Mouse (Mus musculus): ENCODE results near the gene Snrpb2. TPM values are rescaled to one million over a fixed set of nuclear protein-coding genes. Genes with fewer than 3 reads are reported as not detected.

Snrpb2 gene
- polyA plus RNA-seq (2012; rRNA removed): 5.2 and 5.3 TPM in 2 replicates

DNA sequence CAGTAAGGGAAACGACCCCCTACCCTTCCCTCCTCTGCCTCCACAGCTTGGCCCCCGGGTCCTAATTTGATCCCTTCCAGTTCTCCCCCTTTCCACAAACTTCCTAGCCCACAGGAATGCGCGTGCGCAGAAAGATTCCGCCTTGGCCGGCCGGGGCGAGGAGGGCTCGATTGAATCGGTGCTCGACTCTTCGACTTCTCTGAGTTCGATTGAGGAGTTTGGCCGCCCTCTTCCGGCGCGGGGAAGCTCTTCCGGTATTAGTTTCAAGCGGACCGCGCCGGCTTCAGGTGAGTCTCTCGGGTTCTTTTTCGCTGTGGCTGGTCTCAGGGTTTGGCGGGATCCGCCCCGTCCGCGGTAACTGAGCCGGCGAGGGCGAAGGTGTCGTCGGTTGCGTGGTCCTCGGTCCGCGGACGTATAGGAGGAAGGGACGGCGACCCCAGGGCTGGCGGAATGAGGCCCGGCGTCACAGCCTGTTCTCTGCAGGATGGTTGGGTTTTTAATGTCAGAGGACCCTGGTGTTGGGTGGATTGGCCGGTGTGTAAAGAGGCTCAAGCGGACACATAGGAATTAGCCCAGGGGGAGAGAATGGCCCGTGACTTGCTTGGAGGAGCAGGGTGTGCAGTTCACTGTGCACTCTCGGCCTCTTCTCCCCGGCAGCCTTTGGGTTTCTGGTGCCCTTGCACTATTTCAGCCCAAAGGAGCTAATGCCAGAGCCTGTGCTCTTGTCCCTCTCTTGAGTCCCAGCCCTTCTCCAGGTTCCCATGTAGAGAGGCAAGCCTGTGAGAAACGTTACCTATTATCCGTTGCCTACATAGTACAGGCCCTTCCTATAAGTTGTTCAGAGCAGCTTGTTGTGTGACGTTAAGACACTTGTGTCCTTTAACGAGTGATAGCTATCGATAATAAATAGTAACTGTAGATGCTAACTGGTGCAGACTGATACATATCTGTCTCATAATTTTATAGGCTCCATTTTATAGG lies at the start of gene Snrpb2:
Snrpb2 (plus strand) TSS at position 228 of the 981 bp plus-strand sequence.
- DNase-seq (ENCODE audit: low read depth): no peak

DNA sequence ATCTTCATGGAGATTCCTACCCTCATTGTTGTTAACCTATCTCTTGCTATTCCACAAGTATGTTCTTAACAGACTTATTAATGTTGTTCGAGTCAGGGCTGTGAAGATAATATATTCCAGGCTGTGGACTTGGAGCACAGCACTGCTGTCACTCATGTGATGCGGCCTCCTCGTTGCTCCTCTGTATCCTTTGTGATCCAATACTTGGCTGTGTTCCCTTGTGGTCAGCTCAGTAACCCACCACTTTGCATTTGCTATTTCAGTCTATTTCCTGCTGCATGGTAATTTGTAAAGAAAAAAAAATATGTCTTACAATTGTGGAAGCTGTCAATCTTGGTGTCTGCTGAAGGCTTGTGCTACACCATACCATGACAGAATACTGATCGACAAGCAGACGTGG lies 49.8 kb upstream of the Snrpb2 start:
- no peak for DNase-seq (ENCODE audit: low read depth)

DNA sequence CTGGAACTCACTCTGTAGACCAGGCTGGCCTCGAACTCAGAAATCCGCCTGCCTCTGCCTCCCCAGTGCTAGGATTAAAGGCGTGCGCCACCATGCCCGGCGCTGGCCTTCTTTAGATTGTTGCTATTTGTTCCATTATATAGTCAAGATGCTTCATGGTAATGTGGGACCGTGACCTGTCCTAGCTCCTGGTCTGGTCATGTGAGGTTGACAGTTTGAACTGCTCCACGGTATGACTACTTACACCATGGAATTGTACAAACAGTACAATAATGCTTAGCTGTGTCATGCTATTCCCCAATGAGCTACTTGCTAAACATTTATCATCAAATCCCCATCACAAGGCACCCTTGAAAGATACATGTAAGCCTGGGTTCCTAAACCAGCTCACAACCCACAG lies 44.8 kb upstream of the Snrpb2 start:
- DNase-seq (ENCODE audit: low read depth): no peak

DNA sequence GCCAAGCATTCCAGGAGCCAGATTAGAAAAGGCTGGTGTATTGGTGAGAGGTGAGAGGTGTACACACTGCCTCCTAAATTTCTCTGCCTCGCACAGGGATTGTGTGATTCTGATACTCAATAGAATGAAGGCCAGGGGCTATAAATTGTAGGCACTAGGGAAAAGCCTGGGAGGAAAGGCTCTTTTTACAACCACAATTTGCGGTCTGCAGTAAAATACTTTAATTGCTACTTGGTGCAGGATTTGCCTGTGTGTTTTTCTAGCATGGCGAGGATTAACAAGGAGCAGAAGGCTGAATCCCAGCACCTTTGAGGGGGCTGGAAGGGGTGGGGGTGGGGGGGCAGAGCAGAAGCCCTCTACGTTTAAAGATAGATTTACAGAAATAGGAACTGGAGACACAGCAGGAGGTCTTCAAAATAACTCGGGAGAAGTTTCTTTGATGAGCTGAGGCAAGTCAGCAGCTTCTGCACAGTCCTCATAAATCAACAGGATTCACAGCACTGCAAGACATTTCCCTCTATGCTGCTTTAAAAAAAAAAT lies 44.2 kb upstream of the Snrpb2 start:
- DNase-seq (ENCODE audit: low read depth): no peak

DNA sequence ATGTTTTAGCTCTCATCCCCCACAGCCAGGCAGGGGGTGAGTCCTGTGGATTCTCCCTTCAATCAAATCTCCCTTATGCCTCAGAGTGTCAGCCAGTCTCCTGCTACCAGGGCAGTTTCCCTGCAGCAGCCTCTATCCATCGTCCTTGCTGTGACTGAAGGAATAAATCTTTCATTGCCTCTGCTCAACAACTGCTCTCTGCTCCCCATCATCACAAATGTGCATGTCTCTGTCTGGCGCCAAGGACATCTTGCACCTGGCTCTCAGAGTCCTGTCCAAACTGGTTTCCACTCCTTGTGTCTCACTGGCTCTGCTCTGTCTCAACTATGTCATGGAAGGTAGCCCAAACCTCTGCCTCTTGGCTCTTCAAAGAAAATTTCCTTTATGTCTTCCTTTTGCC lies 43.1 kb upstream of the Snrpb2 start:
- no peak for DNase-seq (ENCODE audit: low read depth)

DNA sequence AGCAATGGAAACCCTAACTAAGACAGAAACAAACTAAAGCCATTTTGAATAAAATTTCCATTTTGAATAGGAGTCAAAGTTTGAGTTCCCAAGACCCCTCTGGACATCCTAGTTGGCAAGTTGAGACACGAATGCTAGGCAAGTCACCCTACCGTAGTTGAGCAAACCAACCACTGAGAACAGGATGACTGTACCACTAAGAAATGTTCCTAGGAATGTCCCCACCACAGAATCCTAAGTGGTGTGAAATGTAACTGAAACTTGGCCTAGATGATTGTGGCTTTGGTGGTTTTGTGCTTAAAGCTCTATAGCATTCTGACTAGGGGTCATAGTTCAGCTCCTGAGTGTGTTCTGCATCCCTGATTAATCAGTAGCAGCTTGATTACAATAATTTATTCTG lies 39.5 kb upstream of the Snrpb2 start:
- DNase-seq (ENCODE audit: low read depth): no peak

DNA sequence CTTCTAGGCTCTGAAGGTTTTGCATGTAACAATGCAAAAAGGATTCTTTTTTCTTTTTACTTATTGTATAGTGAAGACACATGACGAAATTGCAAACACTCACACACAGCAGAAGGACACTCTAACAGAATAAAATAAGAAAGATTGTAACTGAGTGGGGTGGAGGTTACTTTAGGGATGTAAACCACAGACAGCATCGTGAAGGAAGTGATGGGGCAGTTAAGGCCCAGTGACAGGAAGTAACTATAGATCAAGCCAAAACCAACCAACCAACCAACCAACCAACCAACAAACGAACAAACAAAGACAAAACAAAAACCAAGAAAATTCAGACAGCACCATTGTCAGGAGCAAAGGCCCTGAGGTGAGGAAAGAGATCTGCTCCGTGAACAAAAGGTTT lies 38.6 kb upstream of the Snrpb2 start:
- DNase-seq (ENCODE audit: low read depth): no peak

DNA sequence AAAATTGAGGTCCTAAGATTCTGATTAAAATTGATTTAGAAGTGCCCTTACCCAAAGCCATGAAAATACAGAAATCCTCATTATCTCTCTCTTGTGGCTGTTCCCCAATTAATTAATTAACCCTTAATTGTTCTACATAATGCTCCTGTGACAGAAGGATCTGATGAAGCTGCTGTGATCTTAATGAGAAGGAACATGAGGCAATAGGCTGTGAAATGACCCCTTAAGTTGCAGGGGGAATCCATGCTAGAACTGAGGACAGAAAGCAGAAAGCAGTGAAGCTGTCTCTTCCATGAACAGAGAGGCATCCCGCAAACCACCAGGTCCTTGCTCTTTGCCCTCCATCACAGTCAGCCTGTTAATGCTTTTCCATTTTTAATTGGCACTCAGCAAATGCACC lies 31.6 kb upstream of the Snrpb2 start:
- DNase-seq (ENCODE audit: low read depth): no peak

DNA sequence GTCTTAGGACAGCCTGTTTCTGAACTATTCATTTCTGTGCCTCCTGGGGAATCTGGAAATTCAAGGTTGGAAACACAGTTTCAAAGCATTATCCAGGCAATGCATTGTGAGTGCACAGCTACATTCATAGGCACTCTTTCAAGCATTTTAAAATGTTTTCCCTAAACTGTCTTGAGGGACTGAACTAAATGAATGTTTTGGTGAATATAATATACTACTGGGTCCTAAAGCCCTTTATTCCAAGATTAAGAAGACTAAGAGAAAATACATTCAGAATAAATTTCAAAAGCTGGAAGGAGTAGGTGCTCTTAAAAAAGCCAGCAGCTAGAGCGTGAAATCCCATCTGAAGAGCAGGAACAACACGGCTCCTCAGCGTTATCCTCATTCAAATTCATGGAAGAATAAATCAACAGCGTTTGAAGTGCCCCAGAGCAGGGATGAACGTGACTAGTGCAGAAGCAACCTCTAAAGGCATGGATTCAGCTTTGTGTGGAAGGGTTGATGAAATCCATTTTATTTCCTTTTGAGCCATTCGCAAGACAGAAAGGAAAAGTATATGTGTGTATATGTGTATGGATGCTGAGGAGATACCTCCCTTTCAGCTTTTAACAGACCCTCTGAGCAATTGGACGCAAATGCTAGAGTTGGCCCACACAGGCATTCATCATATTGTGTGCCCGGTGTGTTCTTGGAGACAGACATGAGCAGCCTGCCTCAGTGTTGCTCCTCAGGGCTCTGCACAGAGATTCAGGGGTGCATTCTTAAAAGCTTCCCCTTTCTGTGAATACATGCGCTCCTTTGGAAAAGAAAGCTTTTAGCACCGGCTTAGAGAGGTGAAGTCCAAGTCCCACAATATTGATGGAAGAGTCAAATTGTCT lies 30.2 kb upstream of the Snrpb2 start:
- DNase-seq (ENCODE audit: low read depth): no peak

DNA sequence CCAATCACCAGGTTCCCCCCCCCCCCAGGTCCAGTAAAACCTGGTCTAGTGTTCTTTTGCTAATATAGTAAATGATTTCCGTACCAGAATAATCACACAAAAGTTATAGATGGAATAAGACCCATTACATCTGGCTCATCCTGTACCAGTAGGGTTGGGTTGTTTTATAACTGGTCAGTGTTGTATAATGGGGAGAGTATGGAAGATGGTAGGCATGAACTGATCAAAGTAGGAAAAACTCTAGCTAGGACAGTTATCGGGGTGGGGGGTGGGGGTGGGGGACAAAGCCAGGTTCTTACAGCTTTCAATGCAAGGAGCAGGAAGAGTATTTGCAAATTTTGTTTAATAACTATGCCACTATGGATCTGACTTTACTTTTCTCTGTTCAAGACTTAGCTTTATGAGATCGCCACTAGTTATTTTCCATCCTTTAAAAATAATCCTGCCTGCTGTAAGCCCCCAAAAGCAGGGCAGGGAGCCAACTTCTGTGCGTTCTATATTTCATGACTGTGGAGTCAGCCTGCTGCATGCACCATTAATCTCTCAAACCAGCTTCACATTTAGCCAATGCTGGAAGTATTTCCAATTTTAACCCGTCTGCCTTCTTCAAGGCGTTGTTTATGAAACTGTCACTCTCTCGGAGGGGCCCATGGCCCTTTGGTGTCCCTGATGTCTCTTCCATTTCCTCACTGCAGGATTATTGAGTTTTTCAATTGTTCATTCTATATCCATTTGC lies 28.3 kb upstream of the Snrpb2 start:
- DNase-seq (ENCODE audit: low read depth): no peak

DNA sequence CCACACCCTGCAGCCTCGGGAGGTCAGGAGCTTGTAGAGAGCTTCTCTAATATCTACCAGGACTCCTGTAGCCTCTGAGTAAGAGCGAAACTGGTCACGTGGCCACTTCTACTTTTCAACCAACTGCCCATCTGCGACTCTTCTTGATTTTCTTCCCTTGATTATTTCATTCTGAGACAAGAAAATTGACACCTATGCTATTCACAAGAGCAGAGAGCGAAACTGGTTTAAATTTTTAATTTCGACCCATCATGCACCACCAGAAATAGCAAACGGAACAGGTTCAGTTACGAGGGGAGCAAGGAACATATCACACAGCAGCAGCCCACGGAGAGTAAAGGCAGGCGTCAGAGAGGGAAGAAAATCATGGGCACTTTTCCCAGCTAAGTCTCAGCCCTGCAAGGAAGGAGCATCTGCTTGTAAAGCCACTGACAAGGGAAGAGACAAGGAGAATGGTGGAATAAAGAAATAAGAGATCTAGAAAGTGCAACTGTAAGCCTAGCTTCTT lies 27.7 kb upstream of the Snrpb2 start:
- DNase-seq (ENCODE audit: low read depth): no peak

DNA sequence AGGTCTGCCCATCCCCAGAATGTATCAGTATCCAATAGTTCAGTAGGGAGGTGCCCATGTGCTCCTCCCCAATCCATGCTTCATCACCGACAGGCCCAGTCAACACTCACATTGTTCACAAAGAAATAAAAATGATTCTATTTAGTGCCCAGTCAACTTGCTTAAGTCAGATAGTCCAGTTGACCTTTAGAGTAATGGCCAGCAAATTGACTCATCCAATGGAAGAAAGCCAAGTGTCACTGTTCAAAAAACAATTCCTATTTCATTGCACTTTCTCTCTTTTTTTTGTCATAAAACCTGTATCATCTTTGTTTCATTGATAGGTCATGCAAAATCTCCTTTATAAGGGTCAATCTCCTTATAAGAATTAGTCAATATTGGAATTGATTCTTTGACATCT lies 21.2 kb upstream of the Snrpb2 start:
- no peak for DNase-seq (ENCODE audit: low read depth)

DNA sequence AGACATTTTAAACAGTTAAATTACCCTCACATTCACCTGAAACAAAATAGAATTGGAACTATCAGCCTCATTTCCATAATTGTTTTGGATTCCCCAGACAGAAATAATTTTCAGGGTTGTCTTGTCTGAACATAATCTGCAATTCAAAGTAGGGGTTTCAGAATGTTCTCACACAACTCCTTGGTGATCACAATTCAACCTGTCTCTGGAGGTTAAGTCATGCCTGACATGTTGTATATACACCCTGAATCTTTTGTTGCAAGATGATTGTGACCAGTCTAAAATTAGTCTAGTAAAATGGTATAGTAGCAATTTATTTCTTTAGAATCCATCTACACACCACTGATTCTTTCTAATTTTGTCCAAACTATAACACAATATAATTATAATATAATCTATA lies 7.6 kb upstream of the Snrpb2 start:
- no peak for DNase-seq (ENCODE audit: low read depth)

DNA sequence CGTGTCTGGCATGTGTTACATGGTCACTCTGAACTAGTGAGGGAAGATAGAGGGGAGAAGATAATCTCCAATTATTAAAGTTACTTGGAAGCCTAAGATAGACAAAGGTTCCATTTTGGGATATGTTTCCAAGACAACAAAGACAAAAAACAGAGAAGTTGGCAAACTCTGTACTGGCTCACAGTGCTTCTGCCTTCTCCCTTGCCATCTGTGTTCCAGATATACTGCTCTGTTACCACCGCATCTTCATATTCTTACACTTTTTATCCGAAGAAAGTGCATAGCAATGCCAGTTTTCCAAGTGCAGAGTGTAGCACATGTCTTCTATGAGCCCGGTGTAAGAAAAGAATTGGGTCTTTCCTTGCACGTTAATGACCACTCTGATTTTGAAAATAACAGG lies 6.1 kb upstream of the Snrpb2 start:
- DNase-seq (ENCODE audit: low read depth): no peak

DNA sequence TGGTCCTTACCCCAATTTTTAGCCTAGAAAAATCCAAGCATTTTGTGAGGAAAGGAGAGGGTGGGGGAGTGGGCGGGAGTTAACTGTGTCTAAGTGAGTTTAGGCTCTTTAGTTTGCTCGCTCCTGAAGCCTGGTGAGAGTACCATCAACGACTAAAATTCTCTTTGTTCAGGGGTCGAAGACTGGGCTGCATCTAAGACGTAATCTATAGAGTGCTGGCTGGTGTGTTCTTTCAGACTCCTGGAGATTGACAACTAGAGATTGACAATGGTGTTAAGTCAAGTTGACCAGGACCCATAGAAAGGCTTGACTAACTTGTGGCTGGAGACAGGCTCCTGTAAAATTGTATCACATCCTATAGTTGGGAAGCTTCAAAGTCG lies 417 bp upstream of the Snrpb2 start:
- no peak for DNase-seq (ENCODE audit: low read depth)

DNA sequence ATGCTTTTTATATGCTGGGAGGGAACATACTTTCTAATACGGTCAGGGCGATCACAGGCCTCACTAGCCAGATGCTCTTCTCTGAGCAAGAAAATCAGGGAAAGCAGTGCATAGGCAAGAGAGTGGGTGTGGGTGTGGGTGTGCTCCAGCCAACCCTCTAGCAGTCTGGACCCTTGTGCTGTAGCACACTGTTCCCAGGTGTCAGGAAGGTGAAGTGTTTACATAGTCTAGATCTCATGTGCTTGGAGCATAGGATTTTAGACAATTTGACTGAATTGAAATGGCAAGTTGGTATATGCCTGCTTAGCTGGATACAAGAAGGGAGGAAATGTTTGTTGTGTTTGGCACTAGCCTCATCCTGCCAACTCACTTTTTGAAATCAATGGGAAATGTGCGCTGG lies 3.1 kb downstream of the Snrpb2 start:
- no peak for DNase-seq (ENCODE audit: low read depth)

DNA sequence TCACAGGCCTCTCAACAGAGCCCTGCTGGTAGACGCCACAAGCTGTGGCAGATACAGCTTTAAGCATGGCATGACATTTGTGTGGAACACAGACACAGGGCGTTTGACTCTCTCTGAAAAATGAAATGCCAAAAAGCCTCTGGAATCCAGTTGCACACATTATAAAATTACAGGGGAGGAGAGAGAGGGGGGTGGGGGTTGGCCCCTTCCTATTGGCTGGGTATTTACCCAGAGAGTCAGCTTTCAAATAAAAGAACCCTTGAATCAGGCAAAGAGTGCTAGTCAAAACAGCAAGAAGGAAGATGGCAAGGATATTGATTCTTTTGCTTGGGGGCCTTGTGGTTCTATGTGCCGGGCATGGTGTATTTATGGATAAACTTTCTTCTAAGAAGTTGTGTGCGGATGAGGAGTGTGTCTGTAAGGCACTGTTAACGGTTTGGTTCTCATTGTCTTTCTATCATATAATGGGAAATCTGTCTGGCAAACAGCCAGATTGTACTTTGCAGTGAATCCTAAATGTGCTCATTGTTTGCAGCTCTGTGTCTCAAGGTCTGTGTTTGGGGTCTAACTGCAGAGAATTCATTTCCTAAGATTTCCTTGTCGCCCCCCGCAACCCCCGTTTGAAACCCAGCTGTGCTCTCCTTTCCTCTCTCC lies 15.5 kb downstream of the Snrpb2 start, which contains the start of gene Otor:
Otor (plus strand) TSS at position 276 of the 654 bp plus-strand sequence.
- DNase-seq (ENCODE audit: low read depth): no peak

DNA sequence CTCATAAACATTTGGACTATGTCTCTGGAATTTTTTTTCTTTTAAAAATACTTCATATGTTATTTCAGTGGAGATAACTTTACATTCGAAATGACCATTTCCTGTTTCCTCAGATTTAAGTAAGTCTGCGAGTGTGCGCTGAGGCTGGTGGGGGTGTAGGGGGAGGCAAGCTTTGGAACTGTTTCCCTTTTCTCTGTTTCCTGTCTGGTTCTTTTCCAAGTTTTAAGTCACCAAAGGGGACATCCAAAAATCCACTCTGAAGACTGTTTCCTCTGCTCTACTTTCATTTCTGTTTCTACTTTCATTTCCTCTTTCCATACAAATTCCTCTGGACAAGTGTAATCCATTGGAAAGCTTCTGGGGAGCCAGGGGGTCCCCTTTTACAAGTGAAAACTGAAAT lies 18.9 kb downstream of the Snrpb2 start:
- DNase-seq (ENCODE audit: low read depth): no peak

DNA sequence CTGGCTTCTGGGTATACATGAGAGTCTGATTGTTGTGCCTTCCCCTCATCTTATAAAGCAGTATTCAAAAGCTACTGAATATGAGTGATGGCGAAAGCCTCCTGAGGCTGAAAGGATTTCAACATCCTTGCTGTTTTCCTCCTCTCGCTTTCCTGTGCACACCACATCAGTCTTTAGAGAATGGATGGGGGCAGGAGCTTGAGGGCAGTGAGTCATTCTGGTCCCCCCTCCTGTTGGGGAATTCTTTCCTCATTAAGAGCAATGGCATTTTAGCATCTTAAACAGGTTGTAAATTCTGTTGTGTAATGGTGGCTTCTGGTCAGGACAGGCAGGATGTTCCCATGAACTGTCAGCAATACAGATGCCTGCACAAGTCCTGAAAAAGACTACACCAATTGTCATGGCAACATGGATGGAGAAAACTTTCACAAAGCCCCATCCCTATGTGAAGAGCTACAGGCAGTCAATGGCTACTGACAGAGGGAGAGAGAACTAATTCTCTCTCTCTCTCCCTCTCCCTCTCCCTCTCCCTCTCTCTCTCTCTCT lies 22.1 kb downstream of the Snrpb2 start:
- DNase-seq (ENCODE audit: low read depth): no peak

DNA sequence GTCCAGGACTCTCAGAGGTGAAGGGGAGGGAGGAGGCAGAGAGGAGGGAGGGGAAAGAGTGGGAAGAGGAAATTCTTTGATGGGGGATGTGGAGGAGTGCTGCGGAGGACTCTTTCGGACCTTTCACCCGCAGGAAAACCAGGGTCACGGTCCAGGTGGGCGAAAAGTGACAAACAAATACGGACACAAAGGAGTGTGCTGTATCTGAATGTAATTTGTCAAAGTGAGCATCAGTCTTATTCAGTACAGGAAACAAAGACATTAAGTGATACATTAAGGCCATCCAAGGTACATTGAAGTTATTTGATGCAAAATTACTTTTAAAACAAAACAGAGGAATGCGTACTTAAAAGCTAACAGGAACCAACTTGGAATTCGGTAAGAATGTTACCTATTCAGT lies 27.0 kb downstream of the Snrpb2 start:
- no peak for DNase-seq (ENCODE audit: low read depth)

DNA sequence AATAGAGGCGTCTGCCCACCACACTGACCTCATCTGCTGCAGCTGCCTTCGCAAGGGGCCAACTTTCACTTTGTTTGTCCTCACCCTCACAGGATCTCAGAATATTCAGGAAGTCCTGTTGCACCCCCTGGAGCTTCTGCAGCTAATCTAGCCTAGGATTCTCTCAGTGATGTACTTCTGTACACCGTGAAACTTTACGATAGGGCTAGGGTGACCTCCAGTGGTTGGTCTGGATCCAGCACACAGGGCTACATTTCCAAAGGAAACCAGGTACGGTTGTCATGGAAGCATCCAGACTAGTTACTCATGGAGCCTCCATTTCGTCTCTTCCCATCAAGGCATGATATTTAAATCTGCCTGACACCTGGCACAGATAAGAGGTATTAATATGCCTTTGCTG lies 30.9 kb downstream of the Snrpb2 start:
- no peak for DNase-seq (ENCODE audit: low read depth)

Data from gonadal fat pad, adult 2 months (tissue).